Mouse (Mus musculus) brown adipose tissue, adult 24 weeks (tissue): Measurements from ENCODE around the gene Hexim2. TPM values are rescaled to one million over a fixed set of nuclear protein-coding genes. Genes with fewer than 3 reads are reported as not detected.
A peak's percentile ranks its signal among the peaks of the same experiment; 100 is the strongest.

Experiments used
- H3K27ac ChIP-seq: fragments of 200-500 bp; replicated peaks from 2 replicates; pipeline ENCODE4 v1.5.1; 2012; ENCODE audit warnings: low read depth, mild to moderate bottlenecking, low read length
- H3K4me1 ChIP-seq: fragments of 200-500 bp; 2 replicates; pipeline ENCODE4 v1.6.1; 2012; ENCODE audit warnings: low read length, mixed read lengths; ENCODE audit not compliant: control insufficient read depth, insufficient read depth, insufficient read length
- H3K4me3 ChIP-seq: fragments of 200-500 bp; 2 replicates; pipeline ENCODE4 v1.5.1; 2012; ENCODE audit warnings: low read depth, mild to moderate bottlenecking, low read length, moderate library complexity; ENCODE audit not compliant: insufficient read depth
- polyA plus RNA-seq: library from polyadenylated mRNA; stranded (reverse); fragments of >200 nt; gene quantifications from 2 replicates; pipeline ENCODE4 v1.2.4, GENCODE M21; 2012; ENCODE audit not compliant: missing spikeins, insufficient read depth, insufficient read length

Hexim2 gene
- polyA plus RNA-seq, 1 experiment = 4.2 TPM

- Histone ChIP-seq H3K27ac (peak overlapping the region; percentile 26; the same call in 1 of the 2 replicates), H3K4me1 (peaks cover 11% of the 10 kb centered on the region; the same call in 1 of the 2 replicates), H3K4me3 (peak overlapping the region; percentile 75)
Observed at GRCm38 (mm10) chr11:103117591-103118009, 14.6 kb upstream of the Hexim2 start.

- Histone ChIP-seq H3K4me1 (peaks cover 3% of the 10 kb centered on the region; the same call in 1 of the 2 replicates), H3K27ac (no peak overlapping the region), H3K4me3 (peak overlapping the region; percentile 8; the same call in 1 of the 2 replicates)
Observed at GRCm38 (mm10) chr11:103118866-103119265, 13.4 kb upstream of the Hexim2 start.

- no peak overlapping the region for H3K27ac ChIP-seq
- H3K4me3 ChIP-seq = no peak overlapping the region
- peaks cover 2% of the 10 kb centered on the region; the same call in 1 of the 2 replicates for H3K4me1 ChIP-seq
Observed at GRCm38 (mm10) chr11:103119609-103120008, 12.6 kb upstream of the Hexim2 start.

DNA sequence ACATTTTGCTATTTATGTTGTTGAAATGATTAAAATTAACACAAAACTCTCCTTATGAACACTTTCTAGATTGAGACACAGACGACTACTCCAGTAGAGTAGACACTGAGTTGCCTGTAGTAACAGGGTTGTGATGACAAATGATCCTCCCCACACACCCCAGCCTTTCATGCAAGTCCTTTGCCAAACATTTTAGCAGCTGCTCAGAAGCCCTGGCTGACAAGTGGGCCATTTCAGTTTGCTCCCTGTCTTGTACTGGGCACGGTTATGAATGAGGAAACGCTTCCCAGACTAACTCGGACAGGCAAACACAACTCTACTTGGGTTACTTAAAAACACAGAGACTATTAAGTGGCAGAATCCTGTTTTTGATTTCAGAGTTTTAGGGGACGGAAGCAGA lies 11.9 kb upstream of the Hexim2 start:
- H3K4me3 ChIP-seq = no peak overlapping the region

DNA sequence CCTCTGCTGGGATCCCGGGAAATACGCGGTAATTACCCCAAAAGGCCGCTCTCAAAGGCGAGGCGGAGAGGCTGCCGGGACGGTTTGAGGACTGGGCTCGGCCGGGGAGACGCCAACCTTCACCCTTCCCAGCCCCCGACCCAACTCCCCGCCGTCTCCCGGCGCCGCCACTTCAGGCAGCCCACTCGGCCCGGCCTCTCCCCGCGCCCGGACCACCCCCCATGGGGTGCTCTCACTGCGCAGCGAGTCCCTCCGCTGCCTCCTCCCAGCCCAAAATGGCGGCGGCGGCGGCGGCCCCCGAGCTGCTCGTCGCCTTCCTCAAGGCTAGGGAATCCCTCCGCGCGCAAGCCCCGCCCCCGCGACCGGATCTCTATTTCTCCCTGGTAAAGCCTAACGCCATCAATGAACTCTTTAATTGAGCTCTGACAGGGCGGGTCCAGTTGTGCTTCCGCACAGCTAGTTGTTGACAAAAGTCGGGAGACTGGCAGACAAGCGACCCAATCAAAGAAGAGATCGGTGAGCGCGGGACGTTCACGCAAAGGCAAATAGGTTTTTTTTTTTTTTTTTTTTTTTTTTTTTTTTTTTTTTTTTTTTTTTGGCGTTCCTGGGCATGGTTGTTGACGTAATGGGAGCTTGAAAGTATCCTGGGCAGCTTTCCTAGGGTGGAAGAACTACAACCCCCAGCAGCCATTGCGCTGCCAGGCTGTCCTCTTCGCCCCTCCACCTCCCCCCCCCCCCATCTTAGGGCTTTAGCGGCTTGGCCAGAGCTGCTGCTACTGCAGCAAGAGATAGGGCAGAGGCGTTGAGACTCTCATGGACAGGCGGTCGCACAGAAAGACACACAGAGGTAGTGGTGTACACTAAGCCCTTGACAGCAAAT lies 587 bp downstream of the Hexim2 start:
- peak overlapping the region; percentile 97 for H3K27ac ChIP-seq
- peak overlapping the region; percentile 81 for H3K4me3 ChIP-seq
- H3K4me1 ChIP-seq = peaks cover 7% of the 10 kb centered on the region

More for the DNA sequence above, 11.9 kb upstream of the Hexim2 start:
- H3K4me1 ChIP-seq = no peaks in the 10 kb centered on the region
- no peak overlapping the region for H3K27ac ChIP-seq

DNA sequence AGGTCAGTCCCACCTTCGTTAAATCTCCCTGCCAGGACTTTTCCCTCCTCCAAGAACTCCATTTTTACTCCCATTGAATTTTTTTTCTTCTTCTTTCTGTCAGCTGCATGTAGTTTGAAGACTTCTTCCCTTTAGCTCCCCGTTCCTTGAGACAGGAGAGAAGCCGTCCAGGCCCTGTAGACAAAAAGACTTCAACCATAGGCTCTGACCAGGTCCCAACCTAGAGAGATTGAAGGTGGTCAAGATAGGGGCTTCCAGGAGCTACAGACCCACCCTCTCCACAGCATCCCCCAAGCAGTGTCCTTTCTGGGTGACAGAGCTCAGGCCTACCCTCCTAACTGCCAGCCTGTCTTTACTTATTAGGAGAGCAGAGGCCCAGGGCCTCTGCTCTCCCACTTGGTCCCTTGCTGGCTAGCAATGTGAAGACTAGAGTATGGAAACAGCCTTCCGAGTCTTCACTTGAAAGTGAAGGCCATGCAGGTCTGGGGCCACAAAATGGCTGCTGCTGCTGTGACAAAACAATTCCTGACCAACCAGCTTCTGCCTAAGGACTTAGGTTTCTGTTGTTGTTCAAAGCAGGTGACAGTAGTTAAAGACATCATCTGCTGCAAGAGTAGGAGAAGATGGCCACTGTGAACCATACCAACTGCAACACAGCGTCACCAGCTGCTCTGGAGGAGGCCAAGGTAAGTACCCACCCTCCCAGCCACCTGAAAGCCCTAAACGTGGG lies 1.4 kb downstream of the Hexim2 start:
- H3K4me3 ChIP-seq = peak overlapping the region; percentile 48
- peaks cover 7% of the 10 kb centered on the region for H3K4me1 ChIP-seq
- peak overlapping the region; percentile 74 for H3K27ac ChIP-seq

GRCm38 (mm10) chr11:103134221-103134620 lies 2.0 kb downstream of the Hexim2 start:
- H3K4me1 ChIP-seq = peaks cover 7% of the 10 kb centered on the region
- H3K27ac ChIP-seq = no peak overlapping the region
- no peak overlapping the region for H3K4me3 ChIP-seq

- H3K4me1 ChIP-seq = peaks cover 20% of the 10 kb centered on the region
- H3K27ac ChIP-seq = no peak overlapping the region
- no peak overlapping the region for H3K4me3 ChIP-seq
Observed at GRCm38 (mm10) chr11:103136039-103136577, 3.9 kb downstream of the Hexim2 start.

GRCm38 (mm10) chr11:103139951-103140762 lies 7.9 kb downstream of the Hexim2 start:
- Histone ChIP-seq H3K4me3 (no peak overlapping the region), H3K4me1 (peaks cover 41% of the 10 kb centered on the region), H3K27ac (peak overlapping the region; percentile 96)

DNA sequence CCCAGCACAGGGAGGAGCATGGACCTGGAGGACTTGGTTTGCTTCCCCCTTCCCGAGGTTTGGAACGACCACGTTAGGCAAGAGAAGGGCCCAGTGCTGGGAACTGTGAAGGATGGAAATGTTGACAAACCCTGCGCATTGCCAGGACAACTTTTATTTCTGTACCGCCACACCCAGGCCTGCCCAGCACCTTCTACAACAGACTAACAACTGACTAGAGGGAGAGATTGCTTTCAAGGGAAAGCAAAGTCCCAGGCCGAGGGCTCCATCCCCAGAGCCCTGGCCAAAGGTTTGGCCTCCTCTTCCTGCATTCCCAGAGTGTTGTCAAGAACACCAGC lies 8.5 kb downstream of the Hexim2 start:
- H3K4me1 ChIP-seq = peaks cover 41% of the 10 kb centered on the region
- H3K27ac ChIP-seq = peak overlapping the region; percentile 96
- H3K4me3 ChIP-seq = no peak overlapping the region

- H3K4me3 ChIP-seq = 0 out of 2 replicates have a peak overlapping the region, but pooled peaks have one; percentile 32
- H3K27ac ChIP-seq = peak overlapping the region; percentile 96
- H3K4me1 ChIP-seq = peaks cover 41% of the 10 kb centered on the region
Observed at GRCm38 (mm10) chr11:103141101-103141943, 9.1 kb downstream of the Hexim2 start.

- Histone ChIP-seq H3K4me3 (peak overlapping the region; percentile 32; the same call in 1 of the 2 replicates), H3K4me1 (peaks cover 41% of the 10 kb centered on the region), H3K27ac (peak overlapping the region; percentile 96)
Observed at GRCm38 (mm10) chr11:103141944-103142255, 9.7 kb downstream of the Hexim2 start.

DNA sequence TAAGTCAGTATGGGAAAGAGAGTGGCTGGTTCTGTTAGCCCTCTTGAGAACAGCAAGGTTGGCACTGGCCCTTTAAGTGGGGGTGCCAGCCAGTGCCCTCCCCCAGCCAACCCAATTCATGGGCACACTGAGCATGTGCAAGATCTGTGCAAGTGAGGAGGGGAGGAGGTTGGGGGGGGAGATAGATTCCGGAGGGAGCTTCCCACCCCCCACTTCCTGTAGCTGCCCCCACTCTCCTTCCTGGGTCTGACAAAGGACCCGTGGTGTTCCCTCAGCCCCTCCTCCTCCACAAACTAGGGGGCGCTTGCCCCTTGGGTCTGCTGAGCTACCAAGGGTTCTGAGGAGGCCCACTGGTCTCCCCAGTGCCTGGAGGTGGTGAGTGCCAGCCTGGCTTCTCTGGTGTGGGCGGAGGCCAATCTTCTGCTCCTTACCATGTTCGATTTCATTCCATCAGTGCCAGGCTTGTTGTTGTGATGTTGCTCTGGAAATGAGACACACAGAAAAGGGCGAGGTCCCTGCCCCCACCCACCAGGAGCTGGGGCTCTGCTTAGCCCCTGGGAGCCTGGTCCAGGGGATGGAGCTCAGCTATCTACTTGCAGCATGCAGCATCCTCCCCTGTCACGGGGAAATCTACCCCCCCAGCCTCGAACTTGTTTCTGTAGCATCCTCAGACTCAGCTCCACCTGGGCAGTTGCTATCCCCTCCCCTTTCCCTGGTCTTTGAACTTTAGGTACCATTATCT lies 10.4 kb downstream of the Hexim2 start:
- H3K4me1 ChIP-seq = peaks cover 41% of the 10 kb centered on the region
- peak overlapping the region; percentile 32 for H3K4me3 ChIP-seq
- H3K27ac ChIP-seq = peak overlapping the region; percentile 96
